ENCODE assay signal across 25 mouse cellular contexts in the genomic region with DNA sequence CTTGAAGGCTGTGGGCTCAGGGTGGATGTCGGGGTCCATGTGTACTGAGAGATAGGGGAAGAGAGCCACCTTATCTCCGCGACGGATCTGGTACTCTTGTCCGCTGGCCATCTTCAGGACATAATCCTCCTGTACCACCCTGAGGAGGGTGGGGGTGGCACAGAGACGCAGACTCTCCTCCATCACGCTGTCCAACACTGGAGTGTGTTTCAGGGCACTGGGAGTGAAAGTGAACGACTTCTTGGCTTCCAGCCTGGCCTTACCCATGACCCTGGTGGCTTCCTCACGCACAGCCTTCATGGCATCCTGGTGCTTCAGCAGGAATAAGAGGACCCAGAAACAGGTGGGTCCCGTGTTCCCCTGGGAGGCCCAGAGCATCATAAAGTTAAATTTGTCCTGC. TPM values are rescaled to one million over a fixed set of nuclear protein-coding genes. Genes with fewer than 3 reads are reported as not detected.
DNase-seq lines count a peak whose midpoint lies in the region; TF ChIP-seq lines count a peak whose summit lies in the region.
"Had no signal": no experiment of that assay in that cellular context is flagged by ENCODE, and none has a peak within 500 bp of the region (broad histone marks: within the 10 kb centered on the region; RNA-seq: fewer than 3 reads in every experiment).

No protein-coding gene starts in this region.

- peaks cover 6% of the 10 kb centered on the region; the same call in 1 of the 2 replicates for H3K4me1 ChIP-seq in liver, adult 2 months (ENCODE audit: control insufficient read depth, insufficient read depth, low read length)
- H3K4me1 ChIP-seq: embryonic facial prominence, embryonic 13.5 days; embryonic facial prominence, embryonic 15.5 days; forebrain, embryonic 10.5 days; forebrain, embryonic 12.5 days had no signal

- no peaks in the 10 kb centered on the region for H3K36me3 ChIP-seq in liver, adult 2 months (ENCODE audit: control insufficient read depth, insufficient read depth, low read length)
- H3K36me3 ChIP-seq: embryonic facial prominence, embryonic 13.5 days; embryonic facial prominence, embryonic 15.5 days; forebrain, embryonic 10.5 days; forebrain, embryonic 12.5 days had no signal

- intact Hi-C loops in gastrocnemius, adult 2 months (cut with DNase I): no loop called here

- H3K9ac ChIP-seq in liver, adult 2 months (ENCODE audit: low read depth, low read length): peak overlapping the region; percentile 94
- H3K9ac ChIP-seq: embryonic facial prominence, embryonic 13.5 days; embryonic facial prominence, embryonic 15.5 days; forebrain, embryonic 12.5 days had no signal

- no peak overlapping the region for H3K4me3 ChIP-seq in gastrocnemius, adult 2 months
- H3K4me3 ChIP-seq in liver, adult 2 months (ENCODE audit: insufficient read depth, low read depth, low read length): peak overlapping the region; percentile 67
- H3K4me3 ChIP-seq: embryonic facial prominence, embryonic 13.5 days; embryonic facial prominence, embryonic 15.5 days; erythroblast, embryonic 14.5 days; forebrain, embryonic 10.5 days; forebrain, embryonic 12.5 days had no signal

- no peak overlapping the region for H3K27ac ChIP-seq in gastrocnemius, adult 2 months
- peak overlapping the region; percentile 90 for H3K27ac ChIP-seq in liver, adult 2 months (replicated peaks; ENCODE audit: insufficient read depth, low read depth, low read length)
- H3K27ac ChIP-seq: embryonic facial prominence, embryonic 13.5 days; embryonic facial prominence, embryonic 15.5 days; forebrain, embryonic 10.5 days; forebrain, embryonic 12.5 days had no signal

- 42% methylated on average over 10 of the region's 10 CpGs for WGBS in liver, adult 2 months

- peaks cover 16% of the 10 kb centered on the region; the same call in 1 of the 2 replicates for H3K79me2 ChIP-seq in liver, adult 2 months (ENCODE audit: control insufficient read depth, insufficient read depth, low read length)

- no peak for TF ChIP-seq CTCF in gastrocnemius, adult 2 months (IDR thresholded peaks at IDR 0.05)
- no peak for TF ChIP-seq CTCF in liver, adult 2 months (IDR thresholded peaks at IDR 0.05; ENCODE audit: low read depth, low read length)

- no peak for TF ChIP-seq POLR2A in liver, adult 2 months (IDR thresholded peaks at IDR 0.05; ENCODE audit: extremely low read depth, insufficient read depth, low read length)

- DNase-seq in gastrocnemius, adult 2 months: peak; percentile 19
- no peak for DNase-seq in gastrocnemius, adult 18-20 months (ENCODE audit: low spot score)
- DNase-seq in liver, adult 2 months (ENCODE audit: extremely low read depth, low read depth, low spot score): peak; percentile 68
- DNase-seq in liver: no peak
- DNase-seq: adrenal gland, postnatal 10 days; cerebellum, adult 11 months; cerebellum, adult 18-20 months; cerebellum, adult 8-10 months; cerebellum, adult 9-11 months; cerebellum, postnatal 14 days; cerebellum, postnatal 36 days; embryo, embryonic 11 days had no signal

- no peaks in the 10 kb centered on the region for H3K27me3 ChIP-seq in liver, adult 2 months (ENCODE audit: control insufficient read depth, insufficient read depth, low read length)
- H3K27me3 ChIP-seq: embryonic facial prominence, embryonic 13.5 days; embryonic facial prominence, embryonic 15.5 days; forebrain, embryonic 12.5 days had no signal

RNA-seq across cellular contexts. Expression of a gene that starts 1.0 kb away (rescaled TPM):
- total RNA-seq in gastrocnemius, adult 2 months (2021): not detected
- total RNA-seq in gastrocnemius, adult 18-20 months (2021): not detected
- total RNA-seq in liver, adult 2 months (2014; rRNA removed): 86.4 and 128 TPM in 2 replicates
- polyA plus RNA-seq in liver, adult 2 months (2012; rRNA removed): 292 and 305 TPM in 2 replicates
- total RNA-seq: common myeloid progenitor, adult 5-6 weeks; ES-E14; MEL had no signal
- polyA plus RNA-seq: brain, embryonic 14.5 days; C2C12; embryonic facial prominence, embryonic 11.5 days; embryonic facial prominence, embryonic 13.5 days; embryonic facial prominence, embryonic 15.5 days; erythroblast, embryonic 14.5 days; forebrain, embryonic 10.5 days; forebrain, embryonic 12.5 days; forebrain, embryonic 14.5 days; forebrain, embryonic 16.5 days had no signal

RNA-seq across cellular contexts. Expression of a gene that starts 16.9 kb away (rescaled TPM):
- 1 to 10 TPM; 1.2 to 3.6 TPM for total RNA-seq in gastrocnemius, adult 2 months (2021)
- total RNA-seq in gastrocnemius, adult 18-20 months (2021): 1 to 10 TPM in 1 of 2 experiments, under 1 TPM in 1; 0.64 to 1.8 TPM
- 1.6 and 2.3 TPM in 2 replicates for total RNA-seq in liver, adult 2 months (2014; rRNA removed)
- 1.4 and 2.4 TPM in 2 replicates for polyA plus RNA-seq in liver, adult 2 months (2012; rRNA removed)
- total RNA-seq: common myeloid progenitor, adult 5-6 weeks; MEL had no signal
- polyA plus RNA-seq: C2C12; embryonic facial prominence, embryonic 13.5 days; erythroblast, embryonic 14.5 days had no signal

RNA-seq across cellular contexts. Expression of a gene that starts 35.7 kb away (rescaled TPM):
- 1 to 10 TPM in 1 of 2 experiments, under 1 TPM in 1; 0.97 to 1.6 TPM for total RNA-seq in gastrocnemius, adult 2 months (2021)
- total RNA-seq in gastrocnemius, adult 18-20 months (2021): under 1 TPM; 0.62 to 0.71 TPM
- total RNA-seq in liver, adult 2 months (2014; rRNA removed): 0.74 and 4.0 TPM in 2 replicates
- polyA plus RNA-seq in liver, adult 2 months (2012; rRNA removed): 2.3 and 4.4 TPM in 2 replicates
- total RNA-seq: common myeloid progenitor, adult 5-6 weeks had no signal
- polyA plus RNA-seq: C2C12; erythroblast, embryonic 14.5 days had no signal

RNA-seq across cellular contexts. Expression of a gene that starts 56.9 kb away (rescaled TPM):
- 100 to 1,000 TPM in 1 of 2 experiments, 10 to 100 TPM in 1; 89.1 to 111 TPM for total RNA-seq in gastrocnemius, adult 2 months (2021)
- 10 to 100 TPM; 82.9 to 95.7 TPM for total RNA-seq in gastrocnemius, adult 18-20 months (2021)
- 45.6 and 65.6 TPM in 2 replicates for total RNA-seq in liver, adult 2 months (2014; rRNA removed)
- 14.7 and 20.2 TPM in 2 replicates for polyA plus RNA-seq in liver, adult 2 months (2012; rRNA removed)

Comparison
In these comparisons a context has a peak if more than half of its experiments do, and no peak if none do; other contexts are left out.
1. DNase-seq: peak in gastrocnemius, adult 2 months (single experiment) and liver, adult 2 months (single experiment); none in gastrocnemius, adult 18-20 months (single experiment) and liver (single experiment).
2. RNA of a gene that starts 1.0 kb away (total RNA-seq): 86.4 to 128 TPM in liver, adult 2 months; not detected in gastrocnemius, adult 18-20 months and not detected in gastrocnemius, adult 2 months; every median in the first group is over 10 times any median in the second.